ENCODE assay signal across 7 mouse cellular contexts in genomic region chr2:57102091-57102855, GRCm38 (mm10). TPM values are rescaled to one million over a fixed set of nuclear protein-coding genes. Genes with fewer than 3 reads are reported as not detected.
DNase-seq lines count a peak whose midpoint lies in the region; ATAC-seq lines count a peak whose summit lies in the region.

No protein-coding gene starts in this region.

- H3K36me3 ChIP-seq in forebrain, embryonic 11.5 days (ENCODE audit: control insufficient read depth, insufficient read depth, low read length), result no peaks in the 10 kb centered on the region
- no peaks in the 10 kb centered on the region for H3K36me3 ChIP-seq in hindbrain, embryonic 14.5 days (replicated peaks; ENCODE audit: control insufficient read depth, insufficient read depth)

- H3K27ac ChIP-seq in forebrain, embryonic 11.5 days (ENCODE audit: low read depth, low read length), result no peak overlapping the region
- no peak overlapping the region for H3K27ac ChIP-seq in hindbrain, embryonic 14.5 days

- no peak overlapping the region for H3K9ac ChIP-seq in forebrain, embryonic 11.5 days (ENCODE audit: low read length)
- 0 out of 2 replicates have a peak overlapping the region, but pooled peaks have one; percentile 20 for H3K9ac ChIP-seq in hindbrain, embryonic 14.5 days

- under 1% methylated on average over 44 of the region's 51 CpGs for WGBS in forebrain, embryonic 11.5 days
- under 1% methylated on average over 50 of the region's 51 CpGs for WGBS in hindbrain, embryonic 14.5 days

- H3K4me2 ChIP-seq in forebrain, embryonic 11.5 days (ENCODE audit: low read depth, low read length, severe bottlenecking), result peak overlapping the region; percentile 75
- H3K4me2 ChIP-seq in hindbrain, embryonic 14.5 days (replicated peaks), result peak overlapping the region; percentile 58

- H3K27me3 ChIP-seq in forebrain, embryonic 11.5 days (ENCODE audit: control insufficient read depth, insufficient read depth, low read length), result peaks cover 69% of the 10 kb centered on the region
- peaks cover 99% of the 10 kb centered on the region for H3K27me3 ChIP-seq in hindbrain, embryonic 14.5 days (ENCODE audit: control insufficient read depth, insufficient read depth, low read length)

- H3K4me1 ChIP-seq in forebrain, embryonic 11.5 days (replicated peaks; ENCODE audit: control insufficient read depth, insufficient read depth, low read length), result peaks cover 15% of the 10 kb centered on the region; the same call in 1 of the 2 replicates
- peaks cover 13% of the 10 kb centered on the region for H3K4me1 ChIP-seq in hindbrain, embryonic 14.5 days (replicated peaks; ENCODE audit: control insufficient read depth, insufficient read depth, low read length)

- peak overlapping the region; percentile 31 for H3K4me3 ChIP-seq in forebrain, embryonic 11.5 days (ENCODE audit: low read depth, low read length)
- peak overlapping the region; percentile 31 for H3K4me3 ChIP-seq in hindbrain, embryonic 14.5 days (replicated peaks; ENCODE audit: low read length)

- no peaks in the 10 kb centered on the region for H3K9me3 ChIP-seq in forebrain, embryonic 11.5 days (ENCODE audit: control insufficient read depth, low read length)
- no peaks in the 10 kb centered on the region for H3K9me3 ChIP-seq in hindbrain, embryonic 14.5 days (ENCODE audit: control insufficient read depth, low read length)

- peak; percentile 44 for DNase-seq in urinary bladder, postnatal 14 days (ENCODE audit: low spot score)
- no peak for DNase-seq in urinary bladder, postnatal 10 days (ENCODE audit: low spot score)
- DNase-seq in forebrain, embryonic 11.5 days (ENCODE audit: low spot score), result peak; percentile 71
- DNase-seq in hindbrain, embryonic 14.5 days (ENCODE audit: low spot score), result no peak
- DNase-seq in lung, postnatal 36 days, result peak; percentile 31
- peak; percentile 51 for DNase-seq in testis, postnatal 10 days (ENCODE audit: low spot score)
- DNase-seq in frontal cortex, postnatal 10 days (ENCODE audit: low spot score in 2 of 2), result no peak

- ATAC-seq in forebrain, embryonic 11.5 days (replicated peaks; ENCODE audit: low FRiP score), result peak; percentile 63
- peak; percentile 52; the same call in 1 of the 2 replicates for ATAC-seq in hindbrain, embryonic 14.5 days (ENCODE audit: low FRiP score)

RNA-seq across cellular contexts. Expression of gene Nr4a2, which starts 21.5 kb away (rescaled TPM):
- 14.9 and 15.7 TPM in 2 replicates for polyA plus RNA-seq in forebrain, embryonic 11.5 days (2014; fragmentation: Nextera tagmentation; extraction: Ambion mirVana)
- 20.7 and 21.0 TPM in 2 replicates for polyA plus RNA-seq in hindbrain, embryonic 14.5 days (2014; fragmentation: Nextera tagmentation; extraction: Ambion mirVana)

Comparison
In these comparisons a context has a peak if more than half of its experiments do, and no peak if none do; other contexts are left out.
1. DNase-seq: peak in urinary bladder, postnatal 14 days (single experiment), forebrain, embryonic 11.5 days (single experiment), lung, postnatal 36 days (single experiment) and testis, postnatal 10 days (single experiment); none in urinary bladder, postnatal 10 days (single experiment), hindbrain, embryonic 14.5 days (single experiment) and frontal cortex, postnatal 10 days (0 of 2).